ENCODE assay signal across 19 mouse cellular contexts in the genomic region with DNA sequence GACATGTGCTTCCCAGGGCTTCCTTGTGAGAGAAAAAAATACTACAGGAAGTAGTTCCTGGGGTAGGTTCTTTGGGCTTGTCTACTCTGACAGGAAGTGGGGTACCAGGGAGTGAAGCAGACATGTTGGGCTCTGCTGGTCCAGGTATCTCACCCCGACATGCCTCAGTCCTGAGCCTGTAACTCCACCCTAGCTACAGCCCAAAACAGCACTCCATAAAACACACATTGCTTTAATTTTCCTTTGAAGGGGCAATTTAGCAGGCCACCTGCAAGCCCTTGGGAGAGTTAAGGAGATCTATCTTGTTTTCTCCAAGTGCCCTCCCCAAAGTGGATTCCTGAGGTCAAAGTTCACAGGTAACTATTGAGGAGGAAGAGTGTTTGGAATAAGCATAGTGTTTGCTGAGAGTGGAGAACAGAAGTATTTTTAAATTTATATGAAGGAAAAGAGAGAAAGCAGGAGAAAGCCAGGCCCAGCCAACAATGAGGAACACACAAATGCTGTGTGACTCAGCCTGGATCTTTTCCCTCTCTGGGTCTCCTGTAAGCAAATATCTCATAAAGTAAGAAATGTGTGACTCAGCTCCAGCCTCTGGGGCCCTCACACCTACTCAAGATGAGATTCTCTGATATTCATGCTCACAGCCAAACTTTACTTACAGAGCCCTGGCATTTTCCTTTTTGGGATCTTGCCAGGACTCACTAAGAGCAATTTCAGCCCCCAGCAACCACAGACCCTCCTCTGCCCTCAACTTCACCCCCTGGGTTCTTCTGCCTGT. TPM values are rescaled to one million over a fixed set of nuclear protein-coding genes. Genes with fewer than 3 reads are reported as not detected.
DNase-seq lines count a peak whose midpoint lies in the region; ATAC-seq and TF ChIP-seq lines count a peak whose summit lies in the region.
"Had no signal": no experiment of that assay in that cellular context is flagged by ENCODE, and none has a peak within 500 bp of the region (broad histone marks: within the 10 kb centered on the region; RNA-seq: fewer than 3 reads in every experiment).

No protein-coding gene starts in this region.

- H3K79me2 ChIP-seq in C2C12 (ENCODE audit: control insufficient read depth, insufficient read depth) = no peaks in the 10 kb centered on the region

- H3ac ChIP-seq in C2C12 (ENCODE audit: control insufficient read depth, insufficient read length, low read depth) = no peak overlapping the region

- H3K27ac ChIP-seq in kidney, embryonic 15.5 days = peak overlapping the region; percentile 24; the same call in 1 of the 2 replicates
- H3K27ac ChIP-seq in embryonic facial prominence, embryonic 15.5 days (replicated peaks) = peak overlapping the region; percentile 44; the same call in 1 of the 2 replicates
- H3K27ac ChIP-seq in limb, embryonic 15.5 days = peak overlapping the region; percentile 51
- H3K27ac ChIP-seq: heart, embryonic 15.5 days; hindbrain, embryonic 10.5 days had no signal

- ATAC-seq in kidney, embryonic 15.5 days (replicated peaks; ENCODE audit: low FRiP score) = no peak
- no peak for ATAC-seq in embryonic facial prominence, embryonic 15.5 days (ENCODE audit: insufficient number of reproducible peaks, low FRiP score, low TSS enrichment, low read depth)
- ATAC-seq in limb, embryonic 15.5 days (ENCODE audit: insufficient number of reproducible peaks, low FRiP score, low TSS enrichment, low read depth) = no peak
- ATAC-seq: forebrain, embryonic 16.5 days had no signal

- H3K4me3 ChIP-seq in kidney, embryonic 15.5 days (replicated peaks) = no peak overlapping the region
- no peak overlapping the region for H3K4me3 ChIP-seq in C2C12 (ENCODE audit: insufficient read depth, poor library complexity, severe bottlenecking)
- H3K4me3 ChIP-seq in embryonic facial prominence, embryonic 15.5 days (replicated peaks) = no peak overlapping the region
- H3K4me3 ChIP-seq in limb, embryonic 15.5 days = no peak overlapping the region
- H3K4me3 ChIP-seq: erythroblast, embryonic 14.5 days; heart, embryonic 15.5 days; hindbrain, embryonic 10.5 days had no signal

- H3K27me3 ChIP-seq in kidney, embryonic 15.5 days = peaks cover 23% of the 10 kb centered on the region; the same call in 1 of the 2 replicates
- no peaks in the 10 kb centered on the region for H3K27me3 ChIP-seq in C2C12 (ENCODE audit: control insufficient read depth, insufficient read depth, insufficient read length)
- H3K27me3 ChIP-seq in embryonic facial prominence, embryonic 15.5 days = peaks cover 26% of the 10 kb centered on the region
- H3K27me3 ChIP-seq in limb, embryonic 15.5 days = peaks cover 29% of the 10 kb centered on the region

- H3K4me1 ChIP-seq in kidney, embryonic 15.5 days = peaks cover 54% of the 10 kb centered on the region
- H3K4me1 ChIP-seq in embryonic facial prominence, embryonic 15.5 days = peaks cover 22% of the 10 kb centered on the region
- H3K4me1 ChIP-seq in limb, embryonic 15.5 days = peaks cover 31% of the 10 kb centered on the region
- H3K4me1 ChIP-seq: hindbrain, embryonic 10.5 days had no signal

- DNase-seq in kidney, postnatal 4 days = no peak
- no peak for DNase-seq in frontal cortex, postnatal 25 days (ENCODE audit: low spot score in 2 of 2)
- no peak for DNase-seq in cerebellum, postnatal 4 days (ENCODE audit: low spot score in 2 of 2)
- no peak for DNase-seq in retina, postnatal 1 day
- DNase-seq: adrenal gland, postnatal 10 days; cerebellum, adult 11-12 months; heart, adult 18-20 months; kidney, postnatal 10 days; left cerebral cortex, postnatal 4 days; right cerebral cortex, postnatal 4 days; thymus, postnatal 14 days had no signal

- WGBS in kidney, embryonic 15.5 days = 48% methylated on average over 1 of the region's 1 CpGs
- 23% methylated on average over 1 of the region's 1 CpGs for WGBS in embryonic facial prominence, embryonic 15.5 days
- 0% methylated on average over 1 of the region's 1 CpGs for WGBS in limb, embryonic 15.5 days

- H3K36me3 ChIP-seq in kidney, embryonic 15.5 days = no peaks in the 10 kb centered on the region
- no peaks in the 10 kb centered on the region for H3K36me3 ChIP-seq in C2C12 (ENCODE audit: control insufficient read depth, insufficient read depth)
- H3K36me3 ChIP-seq in embryonic facial prominence, embryonic 15.5 days = no peaks in the 10 kb centered on the region
- H3K36me3 ChIP-seq in limb, embryonic 15.5 days = no peaks in the 10 kb centered on the region
- H3K36me3 ChIP-seq: heart, embryonic 15.5 days; hindbrain, embryonic 10.5 days had no signal

- no peak for TF ChIP-seq CTCF in C2C12 (IDR thresholded peaks at IDR 0.05; ENCODE audit: control insufficient read depth, insufficient read depth, insufficient read length)

- H3K79me3 ChIP-seq in C2C12 (ENCODE audit: low read depth) = no peaks in the 10 kb centered on the region

- no peak overlapping the region for H3K4me2 ChIP-seq in kidney, embryonic 15.5 days
- no peak overlapping the region for H3K4me2 ChIP-seq in embryonic facial prominence, embryonic 15.5 days (replicated peaks)
- H3K4me2 ChIP-seq in limb, embryonic 15.5 days = no peak overlapping the region
- H3K4me2 ChIP-seq: heart, embryonic 15.5 days had no signal

- no peaks in the 10 kb centered on the region for H3K9me3 ChIP-seq in kidney, embryonic 15.5 days (replicated peaks)
- no peaks in the 10 kb centered on the region for H3K9me3 ChIP-seq in embryonic facial prominence, embryonic 15.5 days (replicated peaks)
- no peaks in the 10 kb centered on the region for H3K9me3 ChIP-seq in limb, embryonic 15.5 days
- H3K9me3 ChIP-seq: heart, embryonic 15.5 days had no signal

- no peak overlapping the region for H3K9ac ChIP-seq in kidney, embryonic 15.5 days
- H3K9ac ChIP-seq in embryonic facial prominence, embryonic 15.5 days = no peak overlapping the region
- H3K9ac ChIP-seq in limb, embryonic 15.5 days = no peak overlapping the region
- H3K9ac ChIP-seq: heart, embryonic 15.5 days had no signal

TF ChIP-seq in C2C12, 6 proteins besides CTCF, POLR2A, EP300 and RAD21:
- TF ChIP-seq FOSL1 (IDR thresholded peaks at IDR 0.05; ENCODE audit: insufficient read depth, low read length, poor library complexity, severe bottlenecking) (peak; percentile 87), MYOD1 (IDR thresholded peaks at IDR 0.05; ENCODE audit: control insufficient read depth, insufficient read length, low read depth) (no peak)

RNA-seq across cellular contexts. Expression of a gene that starts 38.6 kb away (rescaled TPM):
- 17.7 and 18.0 TPM in 2 replicates for polyA plus RNA-seq in kidney, embryonic 15.5 days (2015; fragmentation: Nextera tagmentation; extraction: Ambion mirVana)
- 15.7 TPM for polyA plus RNA-seq in C2C12 (2012; fragmentation: generic; extraction: Trizol)
- 17.9 and 18.0 TPM in 2 replicates for polyA plus RNA-seq in embryonic facial prominence, embryonic 15.5 days (2015; fragmentation: Nextera tagmentation; extraction: Ambion mirVana)
- 17.0 and 18.3 TPM in 2 replicates for polyA plus RNA-seq in limb, embryonic 15.5 days (2015; fragmentation: Nextera tagmentation; extraction: Ambion mirVana)
